Mouse (Mus musculus): ENCODE results near the gene Ptp4a2. TPM values are rescaled to one million over a fixed set of nuclear protein-coding genes. Genes with fewer than 3 reads are reported as not detected.

The Ptp4a2 gene
- polyA plus RNA-seq, 1 experiment from 2014 or later = 214 TPM

DNA sequence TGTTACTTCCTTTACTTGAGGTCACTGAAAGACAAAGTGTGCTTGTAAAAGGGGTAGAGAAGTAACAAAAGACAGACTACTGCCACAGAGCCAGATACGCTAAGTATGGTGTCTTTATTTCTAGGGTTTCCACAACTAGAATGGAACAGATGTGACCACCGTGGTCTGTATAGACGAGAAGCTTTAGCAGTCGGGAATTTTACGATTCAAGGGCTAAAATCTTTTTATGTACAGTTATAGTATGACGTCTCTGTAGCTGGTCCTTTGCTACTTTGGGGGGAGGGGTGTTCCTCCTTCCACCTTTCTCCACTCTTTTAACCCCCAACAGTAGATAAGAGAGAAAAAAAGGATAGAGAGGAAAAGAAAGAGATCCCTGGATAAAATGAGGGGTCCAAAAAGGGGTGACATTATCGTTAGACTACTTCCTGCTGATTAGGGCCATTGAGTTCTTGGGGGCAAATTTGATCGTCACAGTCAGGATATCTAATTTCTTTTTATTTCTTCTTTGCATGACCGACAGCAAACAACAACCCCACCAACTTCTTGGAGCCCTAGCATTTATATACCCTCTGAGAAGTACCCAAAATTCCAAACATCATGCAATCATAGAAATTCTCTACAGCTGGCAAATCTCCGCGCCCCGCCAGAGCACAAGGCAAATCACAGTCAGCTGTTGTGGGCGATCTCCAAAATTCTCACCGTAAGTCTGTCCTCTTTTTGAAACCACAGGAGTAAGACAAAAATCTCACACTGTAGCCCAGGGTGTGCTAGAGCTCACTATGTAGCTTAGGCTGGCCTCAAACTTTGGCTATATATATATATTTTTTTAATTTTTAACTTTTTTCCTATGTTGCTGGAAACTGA lies 818 bp downstream of the Ptp4a2 start:
- no peak overlapping the region for H3K4me2 ChIP-seq (ENCODE audit: low read length)
- H3K4me3 ChIP-seq (ENCODE audit: low read depth, low read length) = no peak overlapping the region
- H3K36me3 ChIP-seq (ENCODE audit: control insufficient read depth, insufficient read depth, low read length) = no peaks in the 10 kb centered on the region
- H3K27ac ChIP-seq (ENCODE audit: low read depth, low read length) = no peak overlapping the region
- no peak for DNase-seq (ENCODE audit: low spot score)
- no peaks in the 10 kb centered on the region for H3K9me3 ChIP-seq (replicated peaks; ENCODE audit: control insufficient read depth, low read length)
- WGBS = 85% methylated on average over 14 of the region's 14 CpGs
- ATAC-seq = no peak
- H3K9ac ChIP-seq (ENCODE audit: low read length) = no peak overlapping the region
- H3K27me3 ChIP-seq (replicated peaks; ENCODE audit: control insufficient read depth, insufficient read depth, low read length) = no peaks in the 10 kb centered on the region
- H3K4me1 ChIP-seq (ENCODE audit: control insufficient read depth, insufficient read depth, low read length) = 0 out of 2 replicates have a peak, but pooled peaks cover 5% of the 10 kb centered on the region

DNA sequence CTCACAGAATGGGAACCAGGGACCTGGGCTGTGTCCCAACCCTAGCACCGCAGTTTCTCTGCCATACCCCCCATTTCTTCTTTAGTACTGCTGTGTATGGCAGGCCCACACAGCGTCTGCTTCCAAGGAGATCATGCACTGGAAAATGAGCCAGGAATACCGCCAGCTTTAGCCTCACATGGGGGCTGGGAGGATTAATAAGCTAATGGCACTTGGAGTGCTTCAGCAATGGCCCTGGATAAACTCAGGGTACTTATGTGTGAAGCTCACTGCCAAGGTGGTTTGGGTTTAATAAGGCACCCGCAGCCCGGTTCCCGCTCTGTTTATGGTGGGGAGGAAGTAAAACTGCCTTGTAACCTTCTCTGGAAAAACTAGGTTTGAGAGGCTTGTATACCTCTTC lies 6.6 kb downstream of the Ptp4a2 start:
- H3K27me3 ChIP-seq (replicated peaks; ENCODE audit: control insufficient read depth, insufficient read depth, low read length) = no peaks in the 10 kb centered on the region
- no peak overlapping the region for H3K4me2 ChIP-seq (ENCODE audit: low read length)
- peaks cover 15% of the 10 kb centered on the region for H3K4me1 ChIP-seq (ENCODE audit: control insufficient read depth, insufficient read depth, low read length)
- H3K4me3 ChIP-seq (ENCODE audit: low read depth, low read length) = no peak overlapping the region
- no peaks in the 10 kb centered on the region for H3K9me3 ChIP-seq (replicated peaks; ENCODE audit: control insufficient read depth, low read length)
- H3K36me3 ChIP-seq (ENCODE audit: control insufficient read depth, insufficient read depth, low read length) = no peaks in the 10 kb centered on the region
- 64% methylated on average over 6 of the region's 6 CpGs for WGBS
- no peak overlapping the region for H3K27ac ChIP-seq (ENCODE audit: low read depth, low read length)
- peak; percentile 52 for DNase-seq (ENCODE audit: low spot score)
- no peak for ATAC-seq
- no peak overlapping the region for H3K9ac ChIP-seq (ENCODE audit: low read length)

GRCm38 (mm10) chr4:129818506-129819195 lies 7.6 kb downstream of the Ptp4a2 start:
- H3K9ac ChIP-seq (ENCODE audit: low read length) = no peak overlapping the region
- H3K27me3 ChIP-seq (replicated peaks; ENCODE audit: control insufficient read depth, insufficient read depth, low read length) = no peaks in the 10 kb centered on the region

DNA sequence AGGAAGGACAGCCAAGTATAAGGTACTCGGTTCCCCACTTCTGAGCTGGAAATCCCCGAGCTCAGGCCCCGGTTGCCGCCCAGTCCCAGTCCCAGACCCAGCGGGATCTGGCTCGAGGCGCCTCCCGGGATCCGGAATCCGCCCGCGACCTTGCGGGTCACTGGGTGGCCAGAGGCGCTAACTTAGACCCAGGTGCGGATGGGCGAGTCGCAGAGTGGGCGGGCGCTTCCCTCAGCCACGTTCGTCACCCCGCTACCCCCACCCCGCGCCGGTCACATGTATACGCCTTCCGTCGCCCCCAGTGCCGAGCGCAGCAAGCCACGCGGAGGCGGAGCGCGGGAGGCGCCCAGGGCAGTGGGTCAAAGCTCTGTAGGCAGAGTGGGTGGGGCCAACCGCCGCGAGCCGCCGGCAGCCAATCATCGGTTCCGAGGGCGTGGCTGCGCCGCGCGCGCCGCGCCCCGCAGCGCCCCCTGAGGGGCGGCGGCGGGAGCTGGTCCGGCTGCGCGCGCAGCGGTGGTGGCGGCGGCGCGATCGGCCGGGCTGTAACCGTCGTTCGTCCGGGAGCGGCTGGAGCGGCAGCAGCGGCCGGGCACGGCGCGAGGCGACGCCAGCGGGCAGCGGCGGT lies 8.8 kb downstream of the Ptp4a2 start:
- H3K9ac ChIP-seq (ENCODE audit: low read length) = peak overlapping the region; percentile 89
- H3K27ac ChIP-seq (ENCODE audit: low read depth, low read length) = peak overlapping the region; percentile 91
- H3K9me3 ChIP-seq (replicated peaks; ENCODE audit: control insufficient read depth, low read length) = no peaks in the 10 kb centered on the region
- peak overlapping the region; percentile 82 for H3K4me2 ChIP-seq (ENCODE audit: low read length)
- under 1% methylated on average over 62 of the region's 83 CpGs for WGBS
- peak overlapping the region; percentile 91 for H3K4me3 ChIP-seq (ENCODE audit: low read depth, low read length)
- H3K36me3 ChIP-seq (ENCODE audit: control insufficient read depth, insufficient read depth, low read length) = no peaks in the 10 kb centered on the region
- ATAC-seq = peak; percentile 94
- H3K27me3 ChIP-seq (replicated peaks; ENCODE audit: control insufficient read depth, insufficient read depth, low read length) = no peaks in the 10 kb centered on the region
- H3K4me1 ChIP-seq (ENCODE audit: control insufficient read depth, insufficient read depth, low read length) = peaks cover 19% of the 10 kb centered on the region
- DNase-seq (ENCODE audit: low spot score) = peak; percentile 95

More at GRCm38 (mm10) chr4:129818506-129819195, 7.6 kb downstream of the Ptp4a2 start:
- ATAC-seq (no peak), DNase-seq (ENCODE audit: low spot score) (no peak)
- H3K36me3 ChIP-seq (ENCODE audit: control insufficient read depth, insufficient read depth, low read length) = no peaks in the 10 kb centered on the region
- no peaks in the 10 kb centered on the region for H3K9me3 ChIP-seq (replicated peaks; ENCODE audit: control insufficient read depth, low read length)
- H3K4me3 ChIP-seq (ENCODE audit: low read depth, low read length) = no peak overlapping the region
- H3K27ac ChIP-seq (ENCODE audit: low read depth, low read length) = no peak overlapping the region
- H3K4me1 ChIP-seq (ENCODE audit: control insufficient read depth, insufficient read depth, low read length) = peaks cover 19% of the 10 kb centered on the region
- H3K4me2 ChIP-seq (ENCODE audit: low read length) = no peak overlapping the region
- WGBS = 82% methylated on average over 10 of the region's 10 CpGs

DNA sequence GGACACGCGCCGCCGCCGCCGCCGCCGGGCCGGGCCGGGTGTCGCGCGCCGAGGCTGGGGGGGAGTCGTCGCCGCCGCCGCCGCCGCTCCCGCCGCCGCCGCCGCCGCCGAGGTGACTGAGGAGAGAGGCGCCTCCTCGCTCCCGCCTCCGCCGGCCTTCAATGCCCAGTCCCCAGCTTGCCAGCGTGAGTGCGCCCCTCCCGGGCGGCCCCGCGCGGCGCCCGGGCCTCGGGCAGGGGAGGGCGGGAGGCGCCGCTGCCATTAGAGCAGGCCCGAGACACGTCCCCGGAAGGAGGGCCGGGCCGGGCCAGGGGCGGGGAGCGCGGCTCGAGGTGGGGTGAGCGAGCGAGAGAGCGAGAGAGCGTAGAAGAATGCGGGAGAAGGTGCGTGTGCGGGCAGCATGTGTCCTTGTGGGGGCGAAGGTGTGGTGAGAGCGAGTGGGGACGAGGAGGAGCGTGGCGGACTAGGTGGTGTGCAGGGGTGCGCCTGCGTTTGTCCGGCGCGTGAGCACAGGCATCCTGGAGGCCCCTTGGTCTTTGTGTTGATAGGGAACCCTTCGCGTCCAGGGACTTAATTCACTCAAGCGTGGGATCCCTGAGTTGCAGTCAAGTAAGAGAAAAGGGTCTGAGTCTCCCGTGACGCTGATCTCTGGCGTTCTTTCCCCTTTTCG lies 9.5 kb downstream of the Ptp4a2 start:
- no peaks in the 10 kb centered on the region for H3K9me3 ChIP-seq (replicated peaks; ENCODE audit: control insufficient read depth, low read length)
- 1% methylated on average over 42 of the region's 79 CpGs for WGBS

GRCm38 (mm10) chr4:129821087-129821616 lies 10.1 kb downstream of the Ptp4a2 start:
- WGBS = 1% methylated on average over 16 of the region's 16 CpGs
- peak; percentile 30 for DNase-seq (ENCODE audit: low spot score)
- Histone ChIP-seq H3K4me2 (ENCODE audit: low read length) (peak overlapping the region; percentile 82), H3K36me3 (ENCODE audit: control insufficient read depth, insufficient read depth, low read length) (no peaks in the 10 kb centered on the region), H3K9me3 (replicated peaks; ENCODE audit: control insufficient read depth, low read length) (no peaks in the 10 kb centered on the region), H3K27me3 (replicated peaks; ENCODE audit: control insufficient read depth, insufficient read depth, low read length) (no peaks in the 10 kb centered on the region), H3K9ac (ENCODE audit: low read length) (peak overlapping the region; percentile 89), H3K4me3 (ENCODE audit: low read depth, low read length) (peak overlapping the region; percentile 91), H3K27ac (ENCODE audit: low read depth, low read length) (peak overlapping the region; percentile 91; the same call in 1 of the 2 replicates), H3K4me1 (ENCODE audit: control insufficient read depth, insufficient read depth, low read length) (peaks cover 19% of the 10 kb centered on the region)
- ATAC-seq = no peak

More for the DNA sequence above, 9.5 kb downstream of the Ptp4a2 start:
- DNase-seq (ENCODE audit: low spot score) (peak; percentile 67), ATAC-seq (peak; percentile 85)
- H3K9ac ChIP-seq (ENCODE audit: low read length) = peak overlapping the region; percentile 89
- H3K4me2 ChIP-seq (ENCODE audit: low read length) = peak overlapping the region; percentile 82
- H3K36me3 ChIP-seq (ENCODE audit: control insufficient read depth, insufficient read depth, low read length) = no peaks in the 10 kb centered on the region
- peak overlapping the region; percentile 91 for H3K27ac ChIP-seq (ENCODE audit: low read depth, low read length)
- no peaks in the 10 kb centered on the region for H3K27me3 ChIP-seq (replicated peaks; ENCODE audit: control insufficient read depth, insufficient read depth, low read length)
- peaks cover 19% of the 10 kb centered on the region for H3K4me1 ChIP-seq (ENCODE audit: control insufficient read depth, insufficient read depth, low read length)
- H3K4me3 ChIP-seq (ENCODE audit: low read depth, low read length) = peak overlapping the region; percentile 91

GRCm38 (mm10) chr4:129822324-129822723 lies 11.3 kb downstream of the Ptp4a2 start:
- Histone ChIP-seq H3K4me1 (ENCODE audit: control insufficient read depth, insufficient read depth, low read length) (peaks cover 19% of the 10 kb centered on the region), H3K9ac (ENCODE audit: low read length) (0 out of 2 replicates have a peak overlapping the region, but pooled peaks have one; percentile 6), H3K27ac (ENCODE audit: low read depth, low read length) (no peak overlapping the region), H3K4me3 (ENCODE audit: low read depth, low read length) (no peak overlapping the region), H3K27me3 (replicated peaks; ENCODE audit: control insufficient read depth, insufficient read depth, low read length) (no peaks in the 10 kb centered on the region), H3K36me3 (ENCODE audit: control insufficient read depth, insufficient read depth, low read length) (no peaks in the 10 kb centered on the region), H3K4me2 (ENCODE audit: low read length) (peak overlapping the region; percentile 82), H3K9me3 (replicated peaks; ENCODE audit: control insufficient read depth, low read length) (no peaks in the 10 kb centered on the region)
- ATAC-seq (no peak), DNase-seq (ENCODE audit: low spot score) (no peak)
- whole genome bisulfite sequencing = 65% methylated on average over 3 of the region's 3 CpGs

DNA sequence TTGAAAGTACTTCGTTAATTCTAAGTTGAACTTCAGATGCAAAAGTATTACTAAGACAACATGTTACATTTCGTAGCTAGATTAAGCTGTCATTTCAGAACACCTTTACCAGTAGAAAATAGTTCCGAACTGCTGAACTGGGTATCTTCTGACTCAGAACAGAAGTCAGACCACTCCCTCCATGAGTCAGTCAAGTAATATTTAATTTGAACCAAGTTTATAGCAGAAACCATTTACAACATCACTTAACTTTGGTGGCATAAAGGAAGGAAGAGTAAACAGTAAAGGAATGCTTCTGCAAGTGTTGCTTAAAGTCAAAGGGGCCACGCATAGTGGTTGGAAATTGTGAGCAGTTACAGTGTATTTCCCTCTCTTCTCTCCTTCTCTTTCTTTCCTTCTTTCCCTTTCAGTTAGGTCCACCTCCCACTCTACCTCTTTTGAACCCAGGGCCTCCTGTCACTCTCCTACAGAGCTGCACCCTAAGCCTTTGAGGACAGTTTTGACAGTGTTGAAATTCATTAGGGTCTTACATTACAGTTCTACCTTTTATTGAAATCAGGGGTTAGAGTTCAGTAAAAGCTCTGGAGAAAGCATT lies 12.3 kb downstream of the Ptp4a2 start:
- WGBS = 88% methylated on average over 4 of the region's 4 CpGs
- H3K4me2 ChIP-seq (ENCODE audit: low read length) = no peak overlapping the region
- no peaks in the 10 kb centered on the region for H3K36me3 ChIP-seq (ENCODE audit: control insufficient read depth, insufficient read depth, low read length)
- no peak for DNase-seq (ENCODE audit: low spot score)
- H3K4me1 ChIP-seq (ENCODE audit: control insufficient read depth, insufficient read depth, low read length) = peaks cover 19% of the 10 kb centered on the region
- no peak overlapping the region for H3K9ac ChIP-seq (ENCODE audit: low read length)
- H3K27me3 ChIP-seq (replicated peaks; ENCODE audit: control insufficient read depth, insufficient read depth, low read length) = no peaks in the 10 kb centered on the region
- ATAC-seq = no peak
- no peak overlapping the region for H3K4me3 ChIP-seq (ENCODE audit: low read depth, low read length)
- no peak overlapping the region for H3K27ac ChIP-seq (ENCODE audit: low read depth, low read length)
- H3K9me3 ChIP-seq (replicated peaks; ENCODE audit: control insufficient read depth, low read length) = no peaks in the 10 kb centered on the region

All from forebrain, embryonic 14.5 days (tissue).